ENCODE assay signal across 21 mouse cellular contexts in the genomic region with DNA sequence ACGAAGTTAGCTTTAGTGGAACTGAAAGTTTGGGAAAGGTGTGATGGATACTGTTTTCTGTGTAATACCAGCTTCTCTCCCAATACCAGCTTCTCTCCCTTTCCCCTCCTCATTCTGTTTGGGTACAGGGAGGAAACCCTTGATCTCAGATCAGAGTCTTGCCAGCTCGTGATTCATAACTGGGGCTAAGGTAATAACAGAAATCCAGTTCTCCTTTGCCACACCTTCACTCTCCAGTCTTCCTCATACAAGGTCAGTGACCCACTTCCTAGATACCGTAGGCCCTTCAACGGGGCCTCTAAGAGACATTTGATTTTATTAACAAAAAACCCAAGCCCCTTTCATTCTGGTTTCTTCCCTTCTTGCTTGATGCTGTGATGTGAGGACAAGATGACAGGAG. TPM values are rescaled to one million over a fixed set of nuclear protein-coding genes. Genes with fewer than 3 reads are reported as not detected.
DNase-seq lines count a peak whose midpoint lies in the region; ATAC-seq lines count a peak whose summit lies in the region.
"Had no signal": no experiment of that assay in that cellular context is flagged by ENCODE, and none has a peak within 500 bp of the region (broad histone marks: within the 10 kb centered on the region; RNA-seq: fewer than 3 reads in every experiment).

No protein-coding gene starts in this region.

- intact Hi-C loops in left cerebral cortex, postnatal 36 days (cut with DNase I), result no loop called here

- DNase-seq in large intestine, adult 2 months (ENCODE audit: low read depth, low spot score), result peak; percentile 85
- DNase-seq in liver, embryonic 11.5 days (ENCODE audit: low spot score), result no peak
- no peak for DNase-seq in urinary bladder, adult 2 months (ENCODE audit: low spot score)
- DNase-seq in left cerebral cortex, postnatal 36 days (ENCODE audit: low spot score in 2 of 2), result no peak
- DNase-seq: adrenal gland, adult 2 months; adrenal gland, postnatal 10 days; adrenal gland, postnatal 25 days; cerebellum, adult 11 months; cerebellum, adult 18-20 months; cerebellum, adult 8-10 months; cerebellum, adult 9-11 months; cerebellum, postnatal 14 days; cerebellum, postnatal 36 days; embryo, embryonic 11 days had no signal

- no peaks in the 10 kb centered on the region for H3K27me3 ChIP-seq in intestine, embryonic 15.5 days (replicated peaks)
- no peaks in the 10 kb centered on the region for H3K27me3 ChIP-seq in intestine, embryonic 16.5 days (replicated peaks; ENCODE audit: control insufficient read depth, insufficient read depth, low read length)
- no peaks in the 10 kb centered on the region for H3K27me3 ChIP-seq in stomach, embryonic 16.5 days (ENCODE audit: control insufficient read depth, insufficient read depth, low read length)
- no peaks in the 10 kb centered on the region for H3K27me3 ChIP-seq in liver, embryonic 11.5 days (replicated peaks; ENCODE audit: control insufficient read depth, insufficient read depth, low read length)
- no peaks in the 10 kb centered on the region for H3K27me3 ChIP-seq in forebrain, embryonic 16.5 days (replicated peaks; ENCODE audit: control insufficient read depth, insufficient read depth, low read length)
- H3K27me3 ChIP-seq: embryonic facial prominence, embryonic 12.5 days; forebrain, embryonic 13.5 days; forebrain, embryonic 15.5 days had no signal

- no peak overlapping the region for H3K27ac ChIP-seq in intestine, embryonic 15.5 days
- H3K27ac ChIP-seq in intestine, embryonic 16.5 days (ENCODE audit: low read length), result peak overlapping the region; percentile 61
- peak overlapping the region; percentile 50 for H3K27ac ChIP-seq in stomach, embryonic 16.5 days (ENCODE audit: low read length)
- no peak overlapping the region for H3K27ac ChIP-seq in liver, embryonic 11.5 days (ENCODE audit: low read depth, low read length)
- H3K27ac ChIP-seq in forebrain, embryonic 16.5 days (ENCODE audit: low read length), result no peak overlapping the region
- H3K27ac ChIP-seq: embryonic facial prominence, embryonic 12.5 days; forebrain, embryonic 13.5 days; forebrain, embryonic 15.5 days had no signal

- no peak overlapping the region for H3K4me3 ChIP-seq in intestine, embryonic 15.5 days (replicated peaks)
- no peak overlapping the region for H3K4me3 ChIP-seq in intestine, embryonic 16.5 days (ENCODE audit: low read length)
- no peak overlapping the region for H3K4me3 ChIP-seq in stomach, embryonic 16.5 days (replicated peaks; ENCODE audit: low read length)
- no peak overlapping the region for H3K4me3 ChIP-seq in liver, embryonic 11.5 days (ENCODE audit: low read depth, low read length)
- no peak overlapping the region for H3K4me3 ChIP-seq in forebrain, embryonic 16.5 days (replicated peaks; ENCODE audit: low read length)
- H3K4me3 ChIP-seq: embryonic facial prominence, embryonic 12.5 days; forebrain, embryonic 13.5 days; forebrain, embryonic 15.5 days had no signal

- no peaks in the 10 kb centered on the region for H3K9me3 ChIP-seq in intestine, embryonic 15.5 days
- H3K9me3 ChIP-seq in intestine, embryonic 16.5 days (ENCODE audit: control insufficient read depth, low read length), result no peaks in the 10 kb centered on the region
- H3K9me3 ChIP-seq in stomach, embryonic 16.5 days (replicated peaks; ENCODE audit: control insufficient read depth, low read length), result no peaks in the 10 kb centered on the region
- no peaks in the 10 kb centered on the region for H3K9me3 ChIP-seq in liver, embryonic 11.5 days (ENCODE audit: control insufficient read depth, low read length)
- H3K9me3 ChIP-seq in forebrain, embryonic 16.5 days (ENCODE audit: control insufficient read depth, low read length), result no peaks in the 10 kb centered on the region
- H3K9me3 ChIP-seq: embryonic facial prominence, embryonic 12.5 days; forebrain, embryonic 13.5 days; forebrain, embryonic 15.5 days had no signal

- no peak overlapping the region for H3K9ac ChIP-seq in intestine, embryonic 15.5 days
- H3K9ac ChIP-seq in intestine, embryonic 16.5 days (ENCODE audit: low read depth, low read length), result no peak overlapping the region
- no peak overlapping the region for H3K9ac ChIP-seq in stomach, embryonic 16.5 days (ENCODE audit: low read length)
- no peak overlapping the region for H3K9ac ChIP-seq in liver, embryonic 11.5 days (ENCODE audit: low read depth, low read length)
- no peak overlapping the region for H3K9ac ChIP-seq in forebrain, embryonic 16.5 days (replicated peaks; ENCODE audit: low read depth, low read length)
- H3K9ac ChIP-seq: embryonic facial prominence, embryonic 12.5 days; forebrain, embryonic 13.5 days; forebrain, embryonic 15.5 days had no signal

- no peak overlapping the region for H3K4me2 ChIP-seq in intestine, embryonic 15.5 days (replicated peaks)
- no peak overlapping the region for H3K4me2 ChIP-seq in intestine, embryonic 16.5 days (ENCODE audit: low read depth, low read length)
- H3K4me2 ChIP-seq in stomach, embryonic 16.5 days (ENCODE audit: low read depth, low read length), result no peak overlapping the region
- H3K4me2 ChIP-seq in liver, embryonic 11.5 days, result no peak overlapping the region
- H3K4me2 ChIP-seq in forebrain, embryonic 16.5 days (ENCODE audit: low read length), result no peak overlapping the region
- H3K4me2 ChIP-seq: embryonic facial prominence, embryonic 12.5 days; forebrain, embryonic 13.5 days; forebrain, embryonic 15.5 days had no signal

- ATAC-seq in intestine, embryonic 15.5 days, result peak; percentile 72
- ATAC-seq in intestine, embryonic 16.5 days, result peak; percentile 80
- peak; percentile 59; the same call in 1 of the 2 replicates for ATAC-seq in stomach, embryonic 16.5 days (ENCODE audit: insufficient read depth, low FRiP score)
- no peak for ATAC-seq in liver, embryonic 11.5 days (replicated peaks; ENCODE audit: low FRiP score)
- ATAC-seq in forebrain, embryonic 16.5 days, result no peak
- ATAC-seq: forebrain, embryonic 13.5 days; forebrain, embryonic 15.5 days had no signal

- peaks cover 10% of the 10 kb centered on the region; the same call in 1 of the 2 replicates for H3K4me1 ChIP-seq in intestine, embryonic 15.5 days (replicated peaks)
- H3K4me1 ChIP-seq in intestine, embryonic 16.5 days (ENCODE audit: control insufficient read depth, insufficient read depth, low read length), result peaks cover 13% of the 10 kb centered on the region
- H3K4me1 ChIP-seq in stomach, embryonic 16.5 days (ENCODE audit: control insufficient read depth, insufficient read depth, low read length), result peaks cover 7% of the 10 kb centered on the region
- peaks cover 15% of the 10 kb centered on the region for H3K4me1 ChIP-seq in liver, embryonic 11.5 days (replicated peaks; ENCODE audit: control insufficient read depth, insufficient read depth, low read length)
- H3K4me1 ChIP-seq in forebrain, embryonic 16.5 days (replicated peaks; ENCODE audit: control insufficient read depth, insufficient read depth, low read length), result no peaks in the 10 kb centered on the region
- H3K4me1 ChIP-seq: forebrain, embryonic 13.5 days; forebrain, embryonic 15.5 days had no signal

- no peaks in the 10 kb centered on the region for H3K36me3 ChIP-seq in intestine, embryonic 15.5 days
- H3K36me3 ChIP-seq in intestine, embryonic 16.5 days (ENCODE audit: control insufficient read depth, insufficient read depth, low read length), result no peaks in the 10 kb centered on the region
- H3K36me3 ChIP-seq in stomach, embryonic 16.5 days (ENCODE audit: control insufficient read depth, insufficient read depth, low read length), result no peaks in the 10 kb centered on the region
- no peaks in the 10 kb centered on the region for H3K36me3 ChIP-seq in liver, embryonic 11.5 days (ENCODE audit: control insufficient read depth, insufficient read depth, low read length)
- no peaks in the 10 kb centered on the region for H3K36me3 ChIP-seq in forebrain, embryonic 16.5 days (ENCODE audit: control insufficient read depth, insufficient read depth)
- H3K36me3 ChIP-seq: embryonic facial prominence, embryonic 12.5 days; forebrain, embryonic 15.5 days had no signal

- WGBS in intestine, embryonic 15.5 days, result 68% methylated on average over 4 of the region's 4 CpGs
- 70% methylated on average over 4 of the region's 4 CpGs for WGBS in intestine, embryonic 16.5 days
- WGBS in large intestine, adult 2 months, result 37% methylated on average over 4 of the region's 4 CpGs
- WGBS in stomach, embryonic 16.5 days, result 65% methylated on average over 4 of the region's 4 CpGs
- 85% methylated on average over 4 of the region's 4 CpGs for WGBS in liver, embryonic 11.5 days
- WGBS in forebrain, embryonic 16.5 days, result 94% methylated on average over 4 of the region's 4 CpGs

RNA-seq across cellular contexts. Expression of gene Sptlc2, which starts 17.0 kb away (rescaled TPM):
- polyA plus RNA-seq in intestine, embryonic 15.5 days (2015; fragmentation: Nextera tagmentation; extraction: Ambion mirVana), result 115 and 119 TPM in 2 replicates
- polyA plus RNA-seq in intestine, embryonic 16.5 days (2015; fragmentation: Nextera tagmentation; extraction: Ambion mirVana), result 126 and 133 TPM in 2 replicates
- polyA plus RNA-seq in large intestine, adult 2 months (2012; rRNA removed), result 39.2 and 49.1 TPM in 2 replicates
- 98.7 and 101 TPM in 2 replicates for polyA plus RNA-seq in stomach, embryonic 16.5 days (2015; fragmentation: Nextera tagmentation; extraction: Ambion mirVana)
- 56.9 and 63.2 TPM in 2 replicates for polyA plus RNA-seq in liver, embryonic 11.5 days (2014; fragmentation: Nextera tagmentation; extraction: Ambion mirVana)
- 52.8 and 58.6 TPM in 2 replicates for polyA plus RNA-seq in urinary bladder, adult 2 months (2012; rRNA removed)
- total RNA-seq in left cerebral cortex, postnatal 36 days (2021), result 10 to 100 TPM; 33.7 to 34.1 TPM
- 60.6 and 67.6 TPM in 2 replicates for polyA plus RNA-seq in forebrain, embryonic 16.5 days (2015; fragmentation: Nextera tagmentation; extraction: Ambion mirVana)

RNA-seq across cellular contexts. Expression of gene Slirp, which starts 38.5 kb away (rescaled TPM):
- 290 and 308 TPM in 2 replicates for polyA plus RNA-seq in intestine, embryonic 15.5 days (2015; fragmentation: Nextera tagmentation; extraction: Ambion mirVana)
- 258 and 261 TPM in 2 replicates for polyA plus RNA-seq in intestine, embryonic 16.5 days (2015; fragmentation: Nextera tagmentation; extraction: Ambion mirVana)
- 21.4 and 21.7 TPM in 2 replicates for polyA plus RNA-seq in large intestine, adult 2 months (2012; rRNA removed)
- 259 and 291 TPM in 2 replicates for polyA plus RNA-seq in stomach, embryonic 16.5 days (2015; fragmentation: Nextera tagmentation; extraction: Ambion mirVana)
- polyA plus RNA-seq in liver, embryonic 11.5 days (2014; fragmentation: Nextera tagmentation; extraction: Ambion mirVana), result 314 and 321 TPM in 2 replicates
- 64.4 and 92.3 TPM in 2 replicates for polyA plus RNA-seq in urinary bladder, adult 2 months (2012; rRNA removed)
- total RNA-seq in left cerebral cortex, postnatal 36 days (2021), result 10 to 100 TPM; 92.2 to 97.3 TPM
- 211 and 233 TPM in 2 replicates for polyA plus RNA-seq in forebrain, embryonic 16.5 days (2015; fragmentation: Nextera tagmentation; extraction: Ambion mirVana)

RNA-seq across cellular contexts. Expression of gene Alkbh1, which starts 38.7 kb away (rescaled TPM):
- polyA plus RNA-seq in intestine, embryonic 15.5 days (2015; fragmentation: Nextera tagmentation; extraction: Ambion mirVana), result 48.3 and 50.6 TPM in 2 replicates
- polyA plus RNA-seq in intestine, embryonic 16.5 days (2015; fragmentation: Nextera tagmentation; extraction: Ambion mirVana), result 43.9 and 52.0 TPM in 2 replicates
- polyA plus RNA-seq in large intestine, adult 2 months (2012; rRNA removed), result 11.6 and 12.7 TPM in 2 replicates
- 50.3 and 51.6 TPM in 2 replicates for polyA plus RNA-seq in stomach, embryonic 16.5 days (2015; fragmentation: Nextera tagmentation; extraction: Ambion mirVana)
- 56.5 and 64.9 TPM in 2 replicates for polyA plus RNA-seq in liver, embryonic 11.5 days (2014; fragmentation: Nextera tagmentation; extraction: Ambion mirVana)
- polyA plus RNA-seq in urinary bladder, adult 2 months (2012; rRNA removed), result 18.1 and 23.0 TPM in 2 replicates
- total RNA-seq in left cerebral cortex, postnatal 36 days (2021), result 10 to 100 TPM; 14.6 to 19.0 TPM
- polyA plus RNA-seq in forebrain, embryonic 16.5 days (2015; fragmentation: Nextera tagmentation; extraction: Ambion mirVana), result 42.3 and 47.1 TPM in 2 replicates

Comparison
In these comparisons a context has a peak if more than half of its experiments do, and no peak if none do; other contexts are left out.
1. H3K27ac ChIP-seq: peak in intestine, embryonic 16.5 days (single experiment) and stomach, embryonic 16.5 days (single experiment); none in intestine, embryonic 15.5 days (single experiment), liver, embryonic 11.5 days (single experiment) and forebrain, embryonic 16.5 days (single experiment).
2. ATAC-seq: peak in intestine, embryonic 15.5 days (single experiment), intestine, embryonic 16.5 days (single experiment) and stomach, embryonic 16.5 days (single experiment); none in liver, embryonic 11.5 days (single experiment) and forebrain, embryonic 16.5 days (single experiment).